Mouse (Mus musculus) spleen, adult 2 months (tissue): ENCODE data around the gene Tcf7l2.

Experiments
- CTCF ChIP-seq: fragments of 200-500 bp; IDR thresholded peaks from 2 replicates; pipeline ENCODE4 v1.5.1; 2011; ENCODE audit warnings: mild to moderate bottlenecking, inconsistent platforms; ENCODE audit not compliant: insufficient read depth, insufficient read length, insufficient replicate concordance; ENCODE audit errors: extremely low read depth
- POLR2A ChIP-seq: fragments of 200-500 bp; IDR thresholded peaks from 2 replicates; pipeline ENCODE4 v1.6.1; 2011; ENCODE audit warnings: low read depth, low read length, inconsistent platforms

- TF ChIP-seq CTCF (no peak), POLR2A (no peak)
Observed at GRCm38 (mm10) chr19:55964421-55964820, 222.8 kb downstream of the Tcf7l2 start.
